Mouse (Mus musculus): ENCODE measurements around the gene Gm45717.

GRCm38 (mm10) chr7:140990622-140991021 lies 34.9 kb upstream of the Gm45717 start:
- no peak for TF ChIP-seq CTCF (IDR thresholded peaks at IDR 0.05; ENCODE audit: low read depth)
- TF ChIP-seq EP300 (IDR thresholded peaks at IDR 0.05; ENCODE audit: low read depth), result no peak

All from liver, postnatal 0 days (tissue).